16 mouse cellular contexts compared by ENCODE assay signal in genomic region chr7:101362791-101363191, GRCm38 (mm10). TPM values are rescaled to one million over a fixed set of nuclear protein-coding genes. Genes with fewer than 3 reads are reported as not detected.
A peak's percentile ranks its signal among the peaks of the same experiment; 100 is the strongest.
DNase-seq lines count a peak whose midpoint lies in the region; ATAC-seq and TF ChIP-seq lines count a peak whose summit lies in the region.
"Had no signal": no experiment of that assay in that cellular context is flagged by ENCODE, and none has a peak within 500 bp of the region (broad histone marks: within the 10 kb centered on the region; RNA-seq: fewer than 3 reads in every experiment).

No protein-coding gene starts in this region.

- 32% methylated on average over 5 of the region's 5 CpGs for WGBS in liver, embryonic 12.5 days (ENCODE audit: insufficient replicate concordance)

- peak; percentile 48 for ATAC-seq in G1E (ENCODE audit: extremely low read depth, insufficient number of reproducible peaks, low FRiP score, poor library complexity, severe bottlenecking)
- ATAC-seq in liver, embryonic 12.5 days: peak; percentile 47

- DNase-seq in A20 (ENCODE audit: low read depth, low spot score): peak; percentile 24
- no peak for DNase-seq in G1E (ENCODE audit: low spot score)
- peak; percentile 74 to 83 for DNase-seq in natural killer cell, adult 2 months (ENCODE audit: low spot score in 2 of 2)
- DNase-seq in right cerebral cortex, adult 2 months (ENCODE audit: low spot score in 2 of 2): no peak
- DNase-seq in layer of hippocampus, postnatal 36 days: no peak
- no peak for DNase-seq in right cerebral cortex, postnatal 4 days
- DNase-seq: adrenal gland, adult 2 months; cerebellum, adult 11 months; embryo, embryonic 11 days had no signal

- no peaks in the 10 kb centered on the region for H3K27me3 ChIP-seq in G1E (ENCODE audit: insufficient read depth, low read length)
- no peaks in the 10 kb centered on the region for H3K27me3 ChIP-seq in liver, embryonic 12.5 days (replicated peaks)
- H3K27me3 ChIP-seq: intestine, embryonic 15.5 days had no signal

- peaks cover 45% of the 10 kb centered on the region for H3K4me1 ChIP-seq in G1E (ENCODE audit: insufficient read depth, low read depth, low read length)
- peaks cover 36% of the 10 kb centered on the region for H3K4me1 ChIP-seq in liver, embryonic 12.5 days

- peak overlapping the region; percentile 49; the same call in 1 of the 2 replicates for H3K27ac ChIP-seq in liver, embryonic 12.5 days
- H3K27ac ChIP-seq: limb, embryonic 10.5 days had no signal

- H3K9ac ChIP-seq in liver, embryonic 12.5 days: no peak overlapping the region
- H3K9ac ChIP-seq: intestine, embryonic 15.5 days had no signal

- H3K9me3 ChIP-seq in G1E (replicated peaks): no peaks in the 10 kb centered on the region
- no peaks in the 10 kb centered on the region for H3K9me3 ChIP-seq in liver, embryonic 12.5 days (replicated peaks)
- H3K9me3 ChIP-seq: intestine, embryonic 15.5 days; limb, embryonic 10.5 days had no signal

- 0 out of 2 replicates have a peak overlapping the region, but pooled peaks have one; percentile 2 for H3K4me2 ChIP-seq in liver, embryonic 12.5 days
- H3K4me2 ChIP-seq: intestine, embryonic 15.5 days had no signal

- H3K4me3 ChIP-seq in G1E (ENCODE audit: low read depth, low read length): peak overlapping the region; percentile 42; the same call in 1 of the 2 replicates
- no peak overlapping the region for H3K4me3 ChIP-seq in liver, embryonic 12.5 days
- H3K4me3 ChIP-seq: intestine, embryonic 15.5 days; limb, embryonic 10.5 days had no signal

- TF ChIP-seq CTCF in G1E (IDR thresholded peaks at IDR 0.05; ENCODE audit: low read depth, low read length): no peak

- peaks cover 12% of the 10 kb centered on the region for H3K36me3 ChIP-seq in G1E (replicated peaks)
- no peaks in the 10 kb centered on the region for H3K36me3 ChIP-seq in liver, embryonic 12.5 days
- H3K36me3 ChIP-seq: intestine, embryonic 15.5 days; limb, embryonic 10.5 days had no signal

RNA-seq across cellular contexts. Expression of gene Arap1, which starts 14.9 kb away (rescaled TPM):
- total RNA-seq in G1E (2014; fragmentation: Nextera tagmentation) (39.7 and 67.6 TPM in 2 replicates), G1E (2017) (102 and 115 TPM in 2 replicates)
- 55.1 and 62.0 TPM in 2 replicates for polyA plus RNA-seq in G1E (2012)
- polyA plus RNA-seq in liver, embryonic 12.5 days (2016; fragmentation: Nextera tagmentation; extraction: Ambion mirVana): 20.5 and 24.6 TPM in 2 replicates
- 10 to 100 TPM; 20.1 to 20.8 TPM for total RNA-seq in layer of hippocampus, postnatal 36 days (2021)

RNA-seq across cellular contexts. Expression of gene Stard10, which starts 45.9 kb away (rescaled TPM):
- total RNA-seq in G1E (2014; fragmentation: Nextera tagmentation) (not detected in 2 replicates), G1E (2017) (not detected in 2 replicates)
- polyA plus RNA-seq in G1E (2012): 0.05 and 0.25 TPM in 2 replicates
- 76.9 and 79.5 TPM in 2 replicates for polyA plus RNA-seq in liver, embryonic 12.5 days (2016; fragmentation: Nextera tagmentation; extraction: Ambion mirVana)
- 10 to 100 TPM; 22.7 to 23.3 TPM for total RNA-seq in layer of hippocampus, postnatal 36 days (2021)

RNA-seq across cellular contexts. Expression of gene Gm45837, which starts 47.9 kb away (rescaled TPM):
- not detected in 2 replicates for total RNA-seq in G1E (2014; fragmentation: Nextera tagmentation)
- not detected in 2 replicates for total RNA-seq in G1E (2017)
- polyA plus RNA-seq in G1E (2012): 0.02 and 0.03 TPM in 2 replicates
- not detected in 2 replicates for polyA plus RNA-seq in liver, embryonic 12.5 days (2016; fragmentation: Nextera tagmentation; extraction: Ambion mirVana)
- total RNA-seq in layer of hippocampus, postnatal 36 days (2021): 1 to 10 TPM in 1 of 2 experiments, not detected in 1; 3.0 TPM
- total RNA-seq: adrenal gland, adult 2 months; ES-E14; gastrocnemius, adult 18-20 months had no signal
- polyA plus RNA-seq: large intestine, adult 2 months; limb, embryonic 10.5 days; neural tube, embryonic 14.5 days had no signal

RNA-seq across cellular contexts. Expression of gene Pde2a, which starts 58.7 kb away (rescaled TPM):
- total RNA-seq in G1E (2014; fragmentation: Nextera tagmentation) (not detected in 2 replicates), G1E (2017) (0.12 and 0.55 TPM in 2 replicates)
- not detected in 2 replicates for polyA plus RNA-seq in G1E (2012)
- polyA plus RNA-seq in liver, embryonic 12.5 days (2016; fragmentation: Nextera tagmentation; extraction: Ambion mirVana): 11.9 and 12.0 TPM in 2 replicates
- total RNA-seq in layer of hippocampus, postnatal 36 days (2021): 100 to 1,000 TPM; 300 to 301 TPM

Comparison
In these comparisons a context has a peak if more than half of its experiments do, and no peak if none do; other contexts are left out.
1. DNase-seq: peak in A20 (single experiment) and natural killer cell, adult 2 months (2 of 2); none in G1E (single experiment), right cerebral cortex, adult 2 months (0 of 2), layer of hippocampus, postnatal 36 days (0 of 2) and right cerebral cortex, postnatal 4 days (single experiment).
2. RNA of gene Stard10, which starts 45.9 kb away (total RNA-seq): 22.7 to 23.3 TPM in layer of hippocampus, postnatal 36 days; not detected in G1E; every median in the first group is over 10 times any median in the second.